Mouse (Mus musculus): ENCODE data around the gene Ccdc6.

GRCm38 (mm10) chr10:70139368-70139767, 42.4 kb downstream of the Ccdc6 start:
- no peak for TF ChIP-seq MAFK (IDR thresholded peaks at IDR 0.05; ENCODE audit: insufficient read depth, low read depth, low read length)
- TF ChIP-seq CHD2 (IDR thresholded peaks at IDR 0.05; ENCODE audit: low read depth, low read length) = no peak
- no peak for TF ChIP-seq HCFC1 (IDR thresholded peaks at IDR 0.05; ENCODE audit: borderline replicate concordance, insufficient read depth, low read length)
- no peak for TF ChIP-seq ZC3H11A (IDR thresholded peaks at IDR 0.05; ENCODE audit: borderline replicate concordance, low read depth, low read length)
